Mouse (Mus musculus): Measurements from ENCODE around the gene Mrgprb2.

- TF ChIP-seq CTCF (IDR thresholded peaks at IDR 0.05; ENCODE audit: extremely low read depth, insufficient read depth, insufficient read length, insufficient replicate concordance) (no peak), POLR2A (IDR thresholded peaks at IDR 0.05; ENCODE audit: low read depth, low read length) (no peak)
Observed at GRCm38 (mm10) chr7:48557986-48558385, at the start of gene Mrgprb2.

Measured in spleen, adult 2 months (tissue).